Mouse (Mus musculus) C2C12 (cell line): ENCODE measurements around the gene Tenm1. TPM values are rescaled to one million over a fixed set of nuclear protein-coding genes. Genes with fewer than 3 reads are reported as not detected.

ENCODE experiments used
- H3K27me3 ChIP-seq: one replicate; pipeline ENCODE4 v1.6.1; 2011; ENCODE audit not compliant: control insufficient read depth, insufficient read depth, insufficient read length
- H3K36me3 ChIP-seq: one replicate; pipeline ENCODE4 v1.6.1; 2011; ENCODE audit not compliant: control insufficient read depth, insufficient read depth
- H3K4me3 ChIP-seq: one replicate; pipeline ENCODE4 v1.5.1; 2011; ENCODE audit warnings: mild to moderate bottlenecking, control low read depth; ENCODE audit not compliant: poor library complexity, insufficient read depth, severe bottlenecking
- H3K79me2 ChIP-seq: one replicate; pipeline ENCODE4 v1.6.1; 2011; ENCODE audit not compliant: control insufficient read depth, insufficient read depth
- H3K79me3 ChIP-seq: one replicate; pipeline ENCODE4 v1.6.1; 2011; ENCODE audit warnings: low read depth, control low read depth
- H3ac ChIP-seq: one replicate; pipeline ENCODE3; 2011; ENCODE audit warnings: low read depth; ENCODE audit not compliant: control insufficient read depth, insufficient read length
- CEBPB ChIP-seq: IDR thresholded peaks from one replicate; pipeline ENCODE4 v1.6.1; 2011; ENCODE audit warnings: low read depth, mild to moderate bottlenecking, control low read depth, moderate library complexity
- CTCF ChIP-seq: IDR thresholded peaks from one replicate; pipeline ENCODE4 v1.5.1; 2011; ENCODE audit not compliant: control insufficient read depth, insufficient read depth, insufficient read length
- FOSL1 ChIP-seq: IDR thresholded peaks from one replicate; pipeline ENCODE4 v1.8.0; 2011; ENCODE audit warnings: mild to moderate bottlenecking, low read length; ENCODE audit not compliant: poor library complexity, insufficient read depth, severe bottlenecking
- MAX ChIP-seq: IDR thresholded peaks from one replicate; pipeline ENCODE4 v1.6.1; 2011; ENCODE audit warnings: mild to moderate bottlenecking, control low read depth
- MYOD1 ChIP-seq: IDR thresholded peaks from one replicate; pipeline ENCODE4 v1.6.1; 2011; ENCODE audit warnings: low read depth; ENCODE audit not compliant: control insufficient read depth, insufficient read length
- MYOG ChIP-seq: IDR thresholded peaks from one replicate; pipeline ENCODE4 v1.6.1; 2011; ENCODE audit not compliant: control insufficient read depth, insufficient read length; ENCODE audit errors: extremely low read depth
- USF1 ChIP-seq: IDR thresholded peaks from one replicate; pipeline ENCODE4 v1.6.1; 2011; ENCODE audit warnings: low read depth, mild to moderate bottlenecking, control low read depth, moderate library complexity
- polyA plus RNA-seq: library from polyadenylated mRNA; unstranded; fragments of >200 nt; fragmentation: generic; extraction: Trizol; gene quantifications from one replicate; pipeline ENCODE4 v1.2.1, GENCODE M21; 2012; ENCODE audit warnings: missing spikeins

The Tenm1 gene
- polyA plus RNA-seq, 1 experiment, result not detected

DNA sequence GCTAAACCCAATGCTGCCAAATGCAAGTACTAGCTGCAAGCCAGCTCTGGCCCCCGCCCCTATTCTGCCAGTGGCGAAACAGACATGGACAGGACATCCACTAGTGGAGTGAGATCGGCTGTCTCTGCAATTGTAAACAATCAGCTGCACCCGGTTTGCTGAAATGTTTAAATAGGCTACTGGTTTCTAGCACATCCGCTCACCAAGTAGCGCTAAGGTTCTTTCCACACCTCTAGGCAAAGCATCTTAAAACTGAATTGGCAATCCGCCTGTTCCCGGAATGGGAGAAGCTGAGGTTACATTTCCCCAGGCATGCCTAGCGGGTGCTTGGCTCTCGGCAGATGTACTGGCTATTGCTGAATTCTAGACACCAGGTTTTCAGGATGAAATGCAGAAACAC is 1.8 kb downstream of the Tenm1 start:
- no peaks in the 10 kb centered on the region for H3K36me3 ChIP-seq
- no peaks in the 10 kb centered on the region for H3K79me2 ChIP-seq
- H3K4me3 ChIP-seq, result no peak overlapping the region
- TF ChIP-seq CTCF (no peak), MAX (no peak), FOSL1 (no peak), USF1 (no peak), MYOD1 (no peak)
- no peaks in the 10 kb centered on the region for H3K79me3 ChIP-seq
- no peak overlapping the region for H3ac ChIP-seq
- H3K27me3 ChIP-seq, result no peaks in the 10 kb centered on the region

DNA sequence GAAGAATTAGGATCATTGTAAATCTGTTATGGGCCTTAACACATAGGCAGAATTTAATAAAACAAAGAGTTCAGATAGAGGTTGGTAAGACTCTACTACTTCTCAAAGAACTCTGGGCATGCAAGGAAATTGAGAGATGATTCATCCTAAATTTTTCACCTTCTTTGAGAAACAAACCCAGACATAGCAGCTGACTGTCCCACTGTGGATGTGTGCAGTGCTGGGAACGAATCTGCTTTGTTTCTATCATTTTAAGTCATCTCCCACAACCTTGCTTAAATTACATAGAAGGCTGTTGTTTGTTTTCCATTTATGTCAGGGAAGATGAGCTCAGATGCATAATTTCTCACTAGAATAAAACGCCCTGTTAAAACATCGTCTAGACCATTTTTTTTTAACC is 31.0 kb downstream of the Tenm1 start:
- no peak for TF ChIP-seq FOSL1
- no peak for TF ChIP-seq USF1
- no peak for TF ChIP-seq CTCF
- TF ChIP-seq MAX, result no peak
- no peak for TF ChIP-seq MYOD1
- TF ChIP-seq CEBPB, result no peak
- no peak for TF ChIP-seq MYOG
- Histone ChIP-seq H3K4me3 (no peak overlapping the region), H3K27me3 (no peaks in the 10 kb centered on the region), H3K79me3 (no peaks in the 10 kb centered on the region), H3K79me2 (no peaks in the 10 kb centered on the region), H3ac (no peak overlapping the region), H3K36me3 (no peaks in the 10 kb centered on the region)

DNA sequence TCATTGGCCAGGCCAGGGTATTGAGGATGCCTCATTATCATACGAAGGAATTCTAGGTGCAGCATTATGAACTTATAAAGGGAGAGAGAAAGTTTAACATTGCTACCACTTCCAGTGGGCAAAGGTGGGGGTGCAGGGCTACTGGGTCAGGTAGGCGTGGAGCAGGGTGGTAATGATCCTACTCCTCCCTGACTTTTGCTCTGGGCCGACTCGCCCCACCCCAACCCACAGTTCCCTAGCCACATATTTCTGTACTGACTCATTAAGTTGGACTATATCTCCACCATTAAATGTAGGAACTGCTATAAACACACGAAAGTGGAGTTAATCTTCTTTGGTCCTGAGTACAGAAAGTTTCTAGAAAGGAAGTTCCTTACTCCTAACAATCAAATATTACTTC is 40.8 kb downstream of the Tenm1 start:
- H3K79me2 ChIP-seq, result no peaks in the 10 kb centered on the region
- H3ac ChIP-seq, result no peak overlapping the region
- no peaks in the 10 kb centered on the region for H3K27me3 ChIP-seq
- TF ChIP-seq MYOG (no peak), MAX (no peak), FOSL1 (no peak), USF1 (no peak), CTCF (no peak), MYOD1 (no peak), CEBPB (no peak)
- H3K79me3 ChIP-seq, result no peaks in the 10 kb centered on the region
- no peaks in the 10 kb centered on the region for H3K36me3 ChIP-seq
- no peak overlapping the region for H3K4me3 ChIP-seq

DNA sequence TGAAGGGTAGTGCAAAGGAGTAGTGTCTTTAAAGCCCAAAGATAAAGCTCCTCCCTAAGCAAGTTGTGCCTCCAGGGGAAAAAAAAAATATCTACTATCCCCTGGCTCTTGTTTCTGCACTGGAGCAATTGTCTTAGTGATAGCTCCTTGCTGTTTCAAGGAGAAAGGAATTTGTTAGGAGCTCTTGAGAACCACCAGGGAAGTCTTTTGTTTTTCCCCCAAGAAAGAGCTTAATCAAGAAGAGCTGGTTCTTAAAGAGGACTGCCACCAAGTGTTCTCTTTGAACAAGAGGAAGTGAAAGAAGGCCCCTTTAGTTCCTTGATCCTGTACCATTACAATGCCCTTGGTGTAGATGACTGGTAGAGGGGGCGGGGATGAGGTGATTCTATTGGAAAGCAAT is 56.4 kb downstream of the Tenm1 start:
- no peak overlapping the region for H3ac ChIP-seq
- TF ChIP-seq CEBPB, result no peak
- no peak for TF ChIP-seq USF1
- TF ChIP-seq FOSL1, result no peak
- TF ChIP-seq MAX, result no peak
- TF ChIP-seq MYOD1, result no peak
- TF ChIP-seq CTCF, result no peak
- no peak for TF ChIP-seq MYOG
- no peaks in the 10 kb centered on the region for H3K79me2 ChIP-seq
- H3K4me3 ChIP-seq, result no peak overlapping the region
- H3K79me3 ChIP-seq, result no peaks in the 10 kb centered on the region
- H3K27me3 ChIP-seq, result no peaks in the 10 kb centered on the region
- no peaks in the 10 kb centered on the region for H3K36me3 ChIP-seq

DNA sequence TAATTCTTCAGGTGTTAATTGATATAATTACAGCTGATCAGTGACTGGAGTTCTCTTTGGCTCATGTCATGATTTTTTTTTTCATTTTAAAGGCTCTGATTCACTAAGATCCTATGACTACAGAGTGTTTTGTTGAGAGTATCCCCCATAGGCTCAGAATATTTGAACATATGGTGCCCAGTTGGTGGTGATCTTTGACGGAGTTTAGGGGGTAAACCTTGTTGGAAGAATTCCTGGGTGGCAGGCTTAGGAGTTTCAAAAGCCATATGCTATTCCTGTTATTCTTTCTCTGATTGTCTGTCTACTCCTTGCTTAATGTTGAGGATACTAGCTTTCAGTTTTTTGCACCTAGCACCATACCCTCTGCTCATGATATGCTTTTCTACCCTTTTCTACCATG is 109.6 kb downstream of the Tenm1 start:
- H3K79me3 ChIP-seq, result no peaks in the 10 kb centered on the region
- no peak overlapping the region for H3ac ChIP-seq
- no peaks in the 10 kb centered on the region for H3K27me3 ChIP-seq
- no peaks in the 10 kb centered on the region for H3K36me3 ChIP-seq
- H3K4me3 ChIP-seq, result no peak overlapping the region
- no peak for TF ChIP-seq CTCF
- TF ChIP-seq MYOD1, result no peak
- no peak for TF ChIP-seq MYOG
- no peak for TF ChIP-seq FOSL1
- TF ChIP-seq CEBPB, result no peak
- TF ChIP-seq USF1, result no peak
- no peak for TF ChIP-seq MAX
- H3K79me2 ChIP-seq, result no peaks in the 10 kb centered on the region

DNA sequence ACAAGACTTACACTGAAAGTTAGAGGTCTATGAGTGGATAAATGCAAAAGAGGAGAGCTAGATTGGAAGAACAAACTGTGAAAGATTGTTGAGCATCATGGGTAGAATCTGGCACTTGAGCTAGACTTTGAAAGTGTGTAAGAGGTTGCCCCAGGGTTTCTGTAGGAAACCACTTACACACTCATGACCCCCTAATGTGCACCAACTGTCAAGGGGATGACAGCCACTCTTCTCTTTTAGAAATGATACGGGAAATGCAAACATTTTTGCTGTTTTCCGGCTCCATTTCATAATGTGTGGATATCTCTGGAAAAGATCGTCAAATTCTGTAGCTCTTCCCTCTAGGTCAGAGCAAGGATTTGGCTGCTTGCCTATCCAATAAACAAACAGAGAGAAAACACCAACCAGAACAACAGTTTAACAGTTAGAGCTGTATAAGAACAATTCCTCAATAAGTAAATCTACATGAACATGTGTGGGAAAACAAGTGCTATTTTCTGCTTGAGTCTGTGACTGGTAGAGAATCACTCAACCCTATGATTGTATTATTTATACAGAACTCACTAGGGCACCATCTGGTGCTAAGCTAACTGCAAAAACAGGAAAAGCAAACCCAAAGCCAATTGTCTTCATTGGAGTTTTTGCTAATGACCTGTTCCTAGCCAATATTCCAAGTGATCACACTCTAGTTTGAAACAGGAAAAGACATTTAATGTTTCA is 111.0 kb downstream of the Tenm1 start:
- Histone ChIP-seq H3K4me3 (no peak overlapping the region), H3K36me3 (no peaks in the 10 kb centered on the region), H3ac (no peak overlapping the region), H3K27me3 (no peaks in the 10 kb centered on the region), H3K79me2 (no peaks in the 10 kb centered on the region), H3K79me3 (no peaks in the 10 kb centered on the region)
- TF ChIP-seq MYOD1 (no peak), MAX (no peak), CTCF (no peak), CEBPB (no peak), USF1 (no peak), MYOG (no peak), FOSL1 (no peak)
